ENCODE assay signal across 10 mouse cellular contexts in the genomic region with DNA sequence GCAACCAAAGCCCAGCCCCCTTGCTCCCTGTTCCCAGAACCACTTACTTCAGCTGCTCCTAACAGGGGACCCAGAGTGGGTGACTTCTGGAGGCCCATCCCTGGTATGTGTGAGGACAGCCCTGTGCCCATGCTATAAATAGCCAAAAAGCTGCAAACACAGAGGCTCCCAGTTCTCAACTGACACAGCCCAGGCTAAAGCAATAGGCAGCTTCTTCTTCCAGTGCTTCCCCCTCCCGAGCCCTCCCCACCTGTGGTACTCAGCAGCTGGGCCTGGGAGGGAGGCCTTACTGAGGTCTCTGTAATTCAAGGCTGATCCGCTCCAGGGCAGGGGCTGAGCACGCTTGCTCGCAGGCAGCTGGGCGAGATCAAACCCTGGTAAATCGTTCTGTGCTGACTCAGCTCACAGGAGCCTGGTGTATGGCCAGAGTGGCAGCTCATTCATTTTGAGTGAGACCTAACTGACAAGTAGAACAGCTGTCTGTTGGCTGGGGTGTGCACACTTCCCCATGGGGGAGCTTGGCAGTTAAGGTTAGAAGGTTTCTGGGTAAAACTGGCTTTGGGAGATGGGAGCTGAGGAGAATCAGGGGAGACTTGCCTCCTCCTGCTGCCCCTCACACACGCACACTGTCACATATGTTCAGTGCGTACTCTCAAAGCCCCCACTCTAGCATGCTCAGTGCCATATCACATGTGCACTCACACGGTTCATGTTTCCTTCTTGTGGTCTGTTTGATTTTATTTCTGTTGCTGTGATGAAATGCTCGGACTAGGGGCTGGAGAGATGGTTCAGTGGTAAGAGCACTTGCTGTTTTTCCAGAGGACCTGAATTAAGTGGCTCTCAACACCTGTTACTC. TPM values are rescaled to one million over a fixed set of nuclear protein-coding genes. Genes with fewer than 3 reads are reported as not detected.
DNase-seq lines count a peak whose midpoint lies in the region; ATAC-seq and TF ChIP-seq lines count a peak whose summit lies in the region.
"Had no signal": no experiment of that assay in that cellular context is flagged by ENCODE, and none has a peak within 500 bp of the region (broad histone marks: within the 10 kb centered on the region; RNA-seq: fewer than 3 reads in every experiment).

No protein-coding gene starts in this region.

- 58% methylated on average over 10 of the region's 10 CpGs for WGBS in intestine, postnatal 0 days
- 51% methylated on average over 10 of the region's 10 CpGs for WGBS in kidney, adult 2 months

- DNase-seq in kidney, postnatal 4 days, result peak; percentile 45 to 65
- no peak for DNase-seq in kidney, adult 18-20 months
- peak; percentile 23 for DNase-seq in embryo, embryonic 11.5 days (ENCODE audit: low read depth, low spot score)
- peak; percentile 49 to 58 for DNase-seq in gastrocnemius, postnatal 36 days
- DNase-seq in lung, postnatal 14 days, result peak; percentile 43
- peak; percentile 38 for DNase-seq in right cerebral cortex, postnatal 14 days
- no peak for DNase-seq in kidney, adult 2 months

- no peak overlapping the region for H3K9ac ChIP-seq in intestine, postnatal 0 days (ENCODE audit: low read depth, low read length)

- no peaks in the 10 kb centered on the region for H3K4me1 ChIP-seq in intestine, postnatal 0 days (replicated peaks; ENCODE audit: control insufficient read depth, insufficient read depth, low read length)
- H3K4me1 ChIP-seq in kidney, adult 2 months (ENCODE audit: control insufficient read depth, insufficient read depth, low read length), result no peaks in the 10 kb centered on the region

- no peaks in the 10 kb centered on the region; the same call in 1 of the 2 replicates for H3K36me3 ChIP-seq in intestine, postnatal 0 days (ENCODE audit: control insufficient read depth, insufficient read depth)
- H3K36me3 ChIP-seq in kidney, adult 2 months (ENCODE audit: control insufficient read depth, insufficient read depth, low read length), result no peaks in the 10 kb centered on the region

- no peaks in the 10 kb centered on the region for H3K27me3 ChIP-seq in intestine, postnatal 0 days (replicated peaks; ENCODE audit: control insufficient read depth, insufficient read depth, low read length)
- H3K27me3 ChIP-seq in kidney, adult 2 months (replicated peaks; ENCODE audit: control insufficient read depth, insufficient read depth, low read length), result no peaks in the 10 kb centered on the region

- ATAC-seq in intestine, postnatal 0 days, result peak; percentile 25; the same call in 1 of the 2 replicates
- ATAC-seq: Patski had no signal

- no peak overlapping the region for H3K27ac ChIP-seq in intestine, postnatal 0 days (ENCODE audit: low read depth, low read length)
- H3K27ac ChIP-seq in kidney, adult 2 months (ENCODE audit: insufficient read depth, low read depth, low read length), result no peak overlapping the region
- H3K27ac ChIP-seq: macrophage had no signal

- H3K4me3 ChIP-seq in intestine, postnatal 0 days (ENCODE audit: low read depth, low read length), result no peak overlapping the region
- H3K4me3 ChIP-seq in kidney, adult 2 months (ENCODE audit: insufficient read depth, low read depth, low read length), result no peak overlapping the region

- H3K9me3 ChIP-seq in intestine, postnatal 0 days (ENCODE audit: control insufficient read depth), result no peaks in the 10 kb centered on the region

- no peak for TF ChIP-seq POLR2A in kidney, adult 2 months (IDR thresholded peaks at IDR 0.05; ENCODE audit: low read depth, low read length)

- intact Hi-C loops in gastrocnemius, postnatal 36 days (cut with DNase I), result loop anchor here (2.0 to 5.0 kb wide), 2 partner anchors 30 to 50 kb away; partner anchors contain the start of gene Reep1

- no peak for TF ChIP-seq CTCF in intestine, postnatal 0 days (IDR thresholded peaks at IDR 0.05; ENCODE audit: low read depth)
- TF ChIP-seq CTCF in kidney, adult 2 months (conservative IDR thresholded peaks at IDR 0.05; ENCODE audit: insufficient read depth, insufficient read length, low read depth, low read length), result no peak

- no peak overlapping the region for H3K4me2 ChIP-seq in intestine, postnatal 0 days (replicated peaks; ENCODE audit: low read depth)

RNA-seq across cellular contexts. Expression of gene Reep1, which starts 49.9 kb away (rescaled TPM):
- total RNA-seq in gastrocnemius, postnatal 36 days (2021), result 10 to 100 TPM; 70.7 to 77.8 TPM
- 6.5 and 6.7 TPM in 2 replicates for polyA plus RNA-seq in intestine, postnatal 0 days (2015; fragmentation: Nextera tagmentation; extraction: Ambion mirVana)
- 0.61 and 1.5 TPM in 2 replicates for polyA plus RNA-seq in kidney, adult 2 months (2012; rRNA removed)
- polyA plus RNA-seq: macrophage had no signal

Comparison
In these comparisons a context has a peak if more than half of its experiments do, and no peak if none do; other contexts are left out.
1. DNase-seq: peak in kidney, postnatal 4 days (2 of 2), embryo, embryonic 11.5 days (single experiment), gastrocnemius, postnatal 36 days (2 of 2), lung, postnatal 14 days (single experiment) and right cerebral cortex, postnatal 14 days (single experiment); none in kidney, adult 18-20 months (single experiment) and kidney, adult 2 months (single experiment).